Mouse (Mus musculus) retina, postnatal 1 day (tissue): Measurements from ENCODE around the gene Igf1r.

Experiments
- DNase-seq: peaks from one replicate; pipeline ENCODE4 v3.0.0-alpha.2; 2012

Gene Igf1r

DNA sequence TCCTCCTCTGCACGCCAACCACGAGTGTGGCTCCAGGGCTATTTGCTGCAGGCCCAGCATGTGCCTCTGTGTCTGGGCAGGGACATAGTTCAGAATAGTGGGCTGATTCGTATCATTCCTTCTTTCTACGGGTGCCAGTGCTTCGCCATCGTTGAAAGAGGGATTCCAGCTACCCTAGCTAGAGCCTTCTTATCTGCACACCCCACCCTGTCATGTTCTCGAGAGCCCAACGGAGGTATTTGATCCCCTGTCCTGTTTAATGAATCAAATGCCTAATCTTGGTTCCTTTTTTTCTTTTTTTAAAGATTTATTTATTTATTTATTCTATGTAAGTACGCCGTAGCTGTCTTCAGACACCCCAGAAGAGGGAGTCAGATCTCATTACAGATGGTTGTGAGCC is 137.1 kb downstream of the Igf1r start:
- no peak for DNase-seq

DNA sequence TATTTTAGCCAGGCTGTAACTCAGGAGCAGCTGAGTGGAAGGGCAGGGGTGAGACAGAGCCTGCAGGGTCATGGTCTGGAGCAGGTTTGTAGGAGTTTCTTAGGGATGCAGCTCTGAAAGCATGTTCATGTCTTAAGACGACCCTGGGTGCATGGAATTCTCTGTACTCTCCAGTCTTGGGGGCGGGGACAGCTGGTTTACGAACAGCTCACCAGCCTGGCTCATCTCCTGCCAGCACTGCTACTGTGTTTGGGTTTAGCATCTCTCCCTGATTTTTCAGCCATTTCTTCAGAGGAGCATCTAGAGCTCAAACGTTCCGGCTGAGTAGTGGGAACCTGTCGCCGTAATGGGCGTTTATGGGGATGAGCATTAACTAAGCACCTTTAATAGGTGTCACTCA is 137.9 kb downstream of the Igf1r start:
- no peak for DNase-seq

DNA sequence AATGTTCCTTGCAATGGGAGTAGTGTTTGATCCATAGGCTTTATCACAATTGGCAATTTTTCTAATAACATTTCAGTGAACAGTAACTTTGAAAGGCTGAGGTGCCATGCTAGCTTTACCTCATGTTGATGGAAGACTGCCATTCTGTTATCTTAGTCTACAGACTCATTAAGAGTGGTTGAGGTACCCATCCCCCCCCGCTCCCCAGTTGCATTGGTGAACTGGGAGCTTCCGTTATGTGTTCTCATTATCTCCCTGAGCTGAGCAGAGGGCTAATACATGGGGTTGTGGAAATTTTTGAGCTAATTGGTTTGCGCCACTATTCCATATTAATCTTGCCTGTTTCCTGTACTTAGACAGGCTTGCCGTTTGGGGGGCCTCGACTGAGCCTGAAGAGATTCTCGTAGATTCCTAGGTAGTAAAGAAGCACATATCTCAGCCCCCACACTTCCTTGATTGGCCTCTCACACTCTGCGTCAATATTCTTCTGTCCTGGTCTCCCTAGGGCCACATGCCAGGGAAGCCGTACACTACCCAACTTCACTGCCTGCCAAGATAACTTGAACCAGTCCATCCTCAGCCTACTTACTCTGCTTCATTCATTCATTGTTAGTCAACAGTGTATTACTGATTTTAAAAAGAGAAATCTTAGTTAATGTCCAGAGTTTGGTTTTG is 139.8 kb downstream of the Igf1r start:
- peak; percentile 46 for DNase-seq

DNA sequence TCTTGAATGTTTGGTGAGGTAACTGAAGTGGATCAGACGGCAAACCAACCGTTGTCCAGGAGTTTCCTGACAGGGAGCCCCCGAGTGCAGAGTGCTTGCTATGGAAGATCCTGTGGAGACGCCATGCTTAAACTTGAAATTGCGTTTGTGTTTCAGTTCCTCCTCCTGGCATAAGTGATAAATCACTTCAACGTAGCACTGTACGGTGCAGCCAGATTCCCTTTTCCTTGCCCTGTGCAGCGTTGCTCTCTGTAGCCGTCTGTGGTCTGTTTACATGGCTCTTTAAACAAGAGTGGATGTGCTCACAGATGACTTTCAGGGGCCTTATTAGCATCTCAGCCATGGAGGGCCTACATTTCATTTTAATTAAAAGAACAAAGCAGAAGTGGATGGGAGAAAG is 141.2 kb downstream of the Igf1r start:
- DNase-seq: no peak

DNA sequence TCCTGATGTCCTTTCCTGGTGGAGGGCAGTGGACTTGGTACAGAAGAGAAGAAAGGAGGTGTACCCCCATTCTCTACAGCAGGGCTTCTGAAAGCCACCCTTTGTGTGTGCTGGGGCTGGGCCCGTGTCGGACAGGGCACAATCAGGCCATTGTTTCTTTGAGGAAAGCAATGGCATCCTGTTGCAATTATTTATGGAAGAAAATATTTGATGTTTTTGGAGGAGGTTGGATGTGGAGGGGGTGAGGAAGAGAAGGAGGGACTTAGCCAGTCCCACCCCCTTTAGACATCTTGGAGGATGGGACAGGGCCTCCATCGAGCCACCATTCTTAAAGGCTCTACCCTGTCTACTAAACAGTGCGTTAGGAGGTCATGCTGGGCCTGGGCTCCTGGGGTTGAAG is 142.9 kb downstream of the Igf1r start:
- peak; percentile 80 for DNase-seq

DNA sequence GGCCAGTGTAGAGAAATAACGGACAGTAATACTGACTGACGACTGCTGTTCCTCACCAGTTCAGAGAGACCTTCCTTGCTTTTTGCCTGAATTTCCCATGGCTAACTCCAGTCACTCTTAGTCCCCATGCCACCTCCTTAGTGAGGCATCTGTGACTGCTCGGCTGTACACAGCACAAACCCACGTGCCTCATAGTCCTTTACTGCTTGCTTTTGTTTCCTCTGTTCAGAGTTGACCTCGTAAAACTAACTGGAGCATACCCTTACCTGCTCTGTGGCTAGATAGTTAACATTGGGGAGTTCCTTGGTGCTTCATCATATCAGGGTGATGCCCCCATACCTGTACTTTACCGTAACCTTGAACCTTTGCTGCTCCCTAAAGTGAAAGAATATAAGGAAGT is 143.8 kb downstream of the Igf1r start:
- no peak for DNase-seq

DNA sequence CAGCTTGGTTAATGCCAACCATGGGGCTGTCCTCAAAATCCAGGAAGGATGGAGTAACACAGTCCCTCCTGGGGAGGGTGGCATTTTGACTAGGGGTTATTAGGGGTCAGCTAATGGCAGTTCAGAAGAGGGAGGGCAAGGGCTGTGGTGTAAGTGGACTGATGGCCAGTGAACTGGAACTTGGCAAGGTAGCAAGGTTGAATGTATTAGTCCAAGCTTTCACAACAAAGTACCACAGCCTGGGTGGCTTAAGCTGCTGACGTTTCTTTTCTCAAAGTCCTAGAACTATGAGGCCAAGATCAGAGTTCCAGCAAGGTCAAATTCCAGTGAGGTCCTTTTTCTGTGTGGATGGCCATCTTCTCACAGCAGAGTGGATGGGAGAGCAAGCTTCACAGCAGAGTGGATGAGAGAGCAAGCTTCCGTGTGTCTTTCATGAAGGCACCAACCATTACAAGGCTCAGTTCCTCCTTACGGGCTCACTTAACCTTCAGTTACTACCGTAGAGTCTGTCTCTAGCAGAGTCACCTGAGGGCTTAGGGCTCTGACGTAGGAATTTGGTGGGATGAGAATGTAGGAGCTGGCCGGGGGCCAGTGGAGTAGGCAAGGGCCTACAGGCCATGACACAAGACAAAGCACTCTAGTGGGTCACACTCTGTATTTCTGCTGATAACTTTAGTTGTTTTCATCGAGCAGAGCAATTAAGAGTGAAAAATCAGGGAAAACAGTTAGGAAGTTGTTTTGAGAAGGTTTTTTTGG is 144.6 kb downstream of the Igf1r start:
- DNase-seq: no peak

GRCm38 (mm10) chr7:68098098-68098497 is 145.5 kb downstream of the Igf1r start:
- no peak for DNase-seq

GRCm38 (mm10) chr7:68100388-68100787 is 147.8 kb downstream of the Igf1r start:
- DNase-seq: no peak

DNA sequence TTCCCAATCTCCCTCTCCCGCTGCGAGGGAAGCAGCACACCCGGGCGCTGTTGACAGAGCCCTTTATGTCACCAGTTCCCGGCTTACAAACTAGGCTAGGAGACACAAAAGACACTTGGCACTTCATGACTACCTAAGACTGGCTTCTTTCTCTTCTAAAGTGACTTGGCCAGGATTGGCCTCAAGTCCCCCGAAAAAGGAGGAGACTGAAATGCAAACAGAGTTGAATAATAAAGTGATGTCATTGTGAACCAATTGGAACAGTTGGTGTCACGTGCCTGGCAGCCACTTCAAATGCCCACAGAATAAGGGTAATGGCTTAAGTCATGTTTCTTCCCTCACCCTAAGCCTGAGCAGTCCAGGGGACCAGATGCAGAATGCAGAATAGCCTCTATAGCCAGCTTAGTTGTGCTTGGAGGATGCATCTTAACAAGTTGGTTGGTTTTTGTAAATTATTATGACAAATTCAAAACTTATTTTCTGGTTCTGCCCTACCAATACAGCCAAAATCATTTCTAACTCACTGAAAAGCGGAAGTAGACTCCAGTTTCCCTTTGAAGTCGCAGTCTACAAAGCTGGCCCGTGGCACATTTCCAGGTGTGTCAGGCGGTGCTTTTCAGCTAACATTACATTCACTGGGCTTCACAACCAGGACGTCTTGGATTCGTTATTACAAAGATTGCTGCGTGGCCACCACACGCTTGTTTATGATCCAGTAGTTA is 150.0 kb downstream of the Igf1r start:
- DNase-seq: no peak

GRCm38 (mm10) chr7:68103178-68103530 is 150.5 kb downstream of the Igf1r start:
- DNase-seq: no peak

- DNase-seq: no peak
Measured at GRCm38 (mm10) chr7:68111532-68111931, 158.9 kb downstream of the Igf1r start.

- DNase-seq: no peak
Measured at GRCm38 (mm10) chr7:68112582-68112981, 160.0 kb downstream of the Igf1r start.

GRCm38 (mm10) chr7:68114364-68114763 is 161.7 kb downstream of the Igf1r start:
- no peak for DNase-seq

DNA sequence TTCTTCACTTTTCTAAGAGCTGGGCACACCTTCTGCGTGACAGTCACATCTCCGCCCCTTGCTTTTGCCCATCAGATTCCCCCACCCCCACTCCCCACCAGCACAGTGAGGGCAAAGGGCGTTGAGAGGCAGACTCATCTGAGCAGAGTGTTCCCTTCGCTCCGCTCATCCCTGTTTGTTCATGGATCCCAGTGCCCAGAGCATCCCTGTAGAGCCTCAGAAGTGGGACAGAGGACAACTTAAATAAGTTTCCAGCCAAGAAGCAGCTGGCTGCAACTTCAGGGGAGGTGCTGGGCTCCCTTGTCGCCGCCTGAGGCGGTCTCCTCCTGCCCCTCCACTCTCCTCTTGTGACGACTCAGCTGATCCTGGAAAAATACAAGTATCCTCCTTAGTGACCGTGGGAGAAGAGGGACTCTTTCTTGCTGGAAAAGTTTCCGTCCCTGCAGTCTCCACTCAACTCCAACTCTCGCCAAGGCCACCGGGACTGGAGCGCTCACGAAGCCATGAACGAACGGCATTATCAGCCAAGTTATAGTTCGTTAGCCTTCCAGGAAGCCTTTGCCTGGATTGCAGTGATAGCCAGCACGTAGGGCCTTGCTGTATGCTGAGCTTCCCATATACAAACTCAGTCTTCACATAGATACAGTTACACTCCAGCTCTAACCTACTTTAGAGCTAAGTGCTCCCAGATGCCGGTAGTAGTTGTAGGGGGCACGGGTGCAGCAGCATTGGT is 162.5 kb downstream of the Igf1r start:
- DNase-seq: no peak

DNA sequence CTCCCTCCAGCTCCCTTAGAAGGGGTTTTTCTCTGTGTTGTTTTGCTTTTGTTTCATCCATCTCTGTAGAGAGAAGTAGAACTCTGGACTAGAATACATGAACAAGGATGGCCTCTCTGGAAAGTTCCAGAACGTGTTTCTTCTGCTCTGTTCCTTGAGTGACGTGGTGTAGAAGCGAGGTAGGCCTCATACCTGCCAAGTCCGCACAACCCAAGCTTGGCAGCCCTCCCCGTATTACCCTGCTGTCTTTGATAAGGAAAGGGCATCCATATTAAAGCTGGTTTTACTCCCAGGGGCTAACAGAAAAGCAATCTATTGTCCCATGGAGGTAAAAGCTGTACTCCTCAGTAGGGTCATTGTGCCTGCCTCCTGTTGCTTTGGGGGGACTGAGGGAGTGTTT is 164.9 kb downstream of the Igf1r start:
- DNase-seq: no peak

- peak; percentile 75 for DNase-seq
Measured at GRCm38 (mm10) chr7:68117981-68118380, 165.4 kb downstream of the Igf1r start.

- no peak for DNase-seq
Measured at GRCm38 (mm10) chr7:68119605-68120004, 167.0 kb downstream of the Igf1r start.

DNA sequence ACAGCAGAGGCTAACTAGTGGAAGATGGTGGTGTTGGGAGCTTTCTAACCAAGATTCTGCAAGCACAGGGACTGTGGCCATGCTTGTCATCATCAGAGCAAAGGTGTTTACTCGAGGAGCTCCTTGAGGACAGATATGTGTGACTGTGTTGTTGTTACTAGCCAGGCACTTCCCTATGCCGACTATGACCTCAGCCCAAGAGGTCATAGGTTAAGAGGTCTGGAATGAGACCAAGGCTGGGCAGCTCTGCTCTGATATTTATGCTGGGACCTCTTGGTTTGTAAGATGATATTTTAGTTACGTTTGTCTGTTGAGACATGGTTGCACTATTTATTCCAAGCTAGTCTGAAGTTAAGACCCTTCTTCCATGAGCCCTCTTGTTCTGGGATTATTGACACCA is 169.8 kb downstream of the Igf1r start:
- DNase-seq: no peak

GRCm38 (mm10) chr7:68125347-68125746 is 172.7 kb downstream of the Igf1r start:
- no peak for DNase-seq

DNA sequence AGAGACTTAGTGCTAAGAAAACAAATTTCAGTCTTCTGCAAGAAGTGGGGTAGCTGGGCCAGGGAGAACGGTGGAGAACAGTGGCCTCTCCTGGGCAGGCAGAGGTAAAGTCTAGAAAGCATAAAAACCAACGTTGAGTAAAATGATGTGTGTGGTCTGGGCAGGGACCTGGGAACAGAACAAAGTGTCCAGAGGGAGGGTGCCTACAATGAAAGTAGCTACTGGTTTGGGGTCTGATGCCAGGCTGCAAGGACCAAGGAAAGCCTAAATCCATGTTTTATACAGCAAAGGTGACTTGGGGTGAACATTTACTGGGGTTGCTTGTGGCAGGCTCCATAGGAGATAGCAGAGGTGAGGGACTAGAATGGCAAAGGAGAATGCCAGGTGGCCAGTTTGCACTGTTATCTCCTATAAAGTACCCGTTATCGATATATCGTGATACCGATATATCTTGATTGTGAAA is 175.2 kb downstream of the Igf1r start:
- peak; percentile 68 for DNase-seq

- peak; percentile 64 for DNase-seq
Measured at GRCm38 (mm10) chr7:68128271-68128674, 175.6 kb downstream of the Igf1r start.

GRCm38 (mm10) chr7:68129077-68129511 is 176.5 kb downstream of the Igf1r start:
- DNase-seq: peak; percentile 100
